Mouse (Mus musculus) CH12.LX (cell line): ENCODE measurements around the gene Hist1h3f.

Experiments used
- CTCF ChIP-seq, 2 experiments: IDR thresholded peaks in 1 of 2; conservative IDR thresholded peaks in 1 of 2; 2 replicates each; pipeline ENCODE4 v1.5.1; 2011 to 2012; ENCODE audit warnings: low read depth in 2 of 2, low read length in 2 of 2, improper control_type of control experiment in 1 of 2, inconsistent platforms in 1 of 2, mild to moderate bottlenecking in 1 of 2, moderate library complexity in 1 of 2
- EP300 ChIP-seq: IDR thresholded peaks from 2 replicates; pipeline ENCODE4 v1.6.1; 2011; ENCODE audit warnings: low read length, improper control_type of control experiment
- IRF4 ChIP-seq: IDR thresholded peaks from 2 replicates; pipeline ENCODE4 v1.6.1; 2014; ENCODE audit warnings: low read depth, mild to moderate bottlenecking, inconsistent platforms, low read length, improper control_type of control experiment
- PAX5 ChIP-seq: IDR thresholded peaks from 2 replicates; pipeline ENCODE4 v1.6.1; 2012; ENCODE audit warnings: low read length, inconsistent platforms, mixed read lengths
- RCOR1 ChIP-seq: conservative IDR thresholded peaks from 2 replicates; pipeline ENCODE4 v1.6.1; 2012; ENCODE audit warnings: low read depth, mild to moderate bottlenecking, inconsistent platforms, low read length, improper control_type of control experiment
- SIN3A ChIP-seq: IDR thresholded peaks from 2 replicates; pipeline ENCODE4 v1.6.1; 2012; ENCODE audit warnings: low read length, improper control_type of control experiment, inconsistent platforms
- TBP ChIP-seq: conservative IDR thresholded peaks from 2 replicates; pipeline ENCODE4 v1.6.1; 2011; ENCODE audit warnings: low read depth, low read length, improper control_type of control experiment
- UBTF ChIP-seq: IDR thresholded peaks from 2 replicates; pipeline ENCODE4 v1.6.1; 2012; ENCODE audit warnings: low read depth, mild to moderate bottlenecking, inconsistent platforms, low read length, improper control_type of control experiment, moderate library complexity
- USF2 ChIP-seq: conservative IDR thresholded peaks from 2 replicates; pipeline ENCODE4 v1.6.1; 2011; ENCODE audit warnings: low read depth, low read length, improper control_type of control experiment

GRCm38 (mm10) chr13:23530181-23530900 is 13.5 kb upstream of the Hist1h3f start:
- TF ChIP-seq RCOR1: no peak
- peak; percentile 37; the same call in 1 of the 2 replicates for TF ChIP-seq EP300
- TF ChIP-seq USF2: no peak
- TF ChIP-seq SIN3A: 0 out of 2 replicates have a peak, but pooled peaks have one; percentile 53
- no peak for TF ChIP-seq UBTF
- no peak; the same call in 1 of the 2 replicates for TF ChIP-seq IRF4
- TF ChIP-seq PAX5: no peak
- TF ChIP-seq CTCF (conservative IDR thresholded peaks at IDR 0.05 in 1 of 2, IDR thresholded peaks at IDR 0.05 in 1 of 2; ENCODE audit: low read depth in 2 of 2, low read length in 2 of 2): no peak
- peak; percentile 100 for TF ChIP-seq TBP
